Mouse (Mus musculus) cortical plate, adult 2 months (tissue): ENCODE measurements around the gene Tsc22d3.

ENCODE experiments used
- CTCF ChIP-seq: fragments of 200-500 bp; IDR thresholded peaks from 2 replicates; pipeline ENCODE4 v1.5.1; 2011; ENCODE audit warnings: mild to moderate bottlenecking, control low read depth, low read length; ENCODE audit not compliant: insufficient read depth; ENCODE audit errors: extremely low read depth
- POLR2A ChIP-seq: fragments of 200-500 bp; IDR thresholded peaks from 2 replicates; pipeline ENCODE4 v1.6.1; 2011; ENCODE audit warnings: mild to moderate bottlenecking, low read length, control low read depth; ENCODE audit not compliant: insufficient read depth; ENCODE audit errors: extremely low read depth

DNA sequence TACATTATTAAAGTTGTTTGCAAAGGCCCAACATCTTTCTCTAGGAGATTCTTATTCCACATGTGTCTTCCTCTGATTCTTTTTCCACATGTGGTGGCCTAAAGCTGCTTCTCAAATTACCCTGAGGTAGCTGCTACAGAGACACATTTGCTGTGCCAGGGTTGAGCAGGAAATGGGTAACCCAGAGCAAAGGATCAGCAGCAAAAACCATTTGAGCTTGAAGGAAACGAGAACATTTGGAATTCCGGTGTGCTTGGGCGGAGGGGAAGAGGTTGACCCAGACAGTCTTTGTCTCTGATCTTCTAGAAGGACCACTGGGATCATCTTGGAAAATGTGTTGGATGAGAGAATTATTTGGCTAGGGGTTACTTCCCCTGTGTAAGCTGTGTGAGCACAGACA, 24.8 kb downstream of the Tsc22d3 start:
- TF ChIP-seq CTCF: no peak
- no peak for TF ChIP-seq POLR2A
